Mouse (Mus musculus) layer of hippocampus, adult 9-10 months (tissue): ENCODE data around the gene Susd3.
A peak's percentile ranks its signal among the peaks of the same experiment; 100 is the strongest.

Source experiments
- DNase-seq: peaks from one replicate; pipeline ENCODE4 v3.0.0; 2022; ENCODE audit warnings: low spot score

Susd3 gene

GRCm38 (mm10) chr13:49246011-49246410 is 2.5 kb downstream of the Susd3 start:
- DNase-seq = no peak

GRCm38 (mm10) chr13:49245251-49245650 is 3.3 kb downstream of the Susd3 start:
- DNase-seq = no peak

GRCm38 (mm10) chr13:49243492-49243891 is 5.0 kb downstream of the Susd3 start:
- DNase-seq = no peak

GRCm38 (mm10) chr13:49242321-49243065 is 6.0 kb downstream of the Susd3 start:
- DNase-seq = no peak

GRCm38 (mm10) chr13:49238737-49239136 is 9.8 kb downstream of the Susd3 start:
- DNase-seq = no peak

- DNase-seq = no peak
Observed at GRCm38 (mm10) chr13:49237617-49238016, 10.9 kb downstream of the Susd3 start.

- no peak for DNase-seq
Observed at GRCm38 (mm10) chr13:49234711-49235110, 13.8 kb downstream of the Susd3 start.

DNA sequence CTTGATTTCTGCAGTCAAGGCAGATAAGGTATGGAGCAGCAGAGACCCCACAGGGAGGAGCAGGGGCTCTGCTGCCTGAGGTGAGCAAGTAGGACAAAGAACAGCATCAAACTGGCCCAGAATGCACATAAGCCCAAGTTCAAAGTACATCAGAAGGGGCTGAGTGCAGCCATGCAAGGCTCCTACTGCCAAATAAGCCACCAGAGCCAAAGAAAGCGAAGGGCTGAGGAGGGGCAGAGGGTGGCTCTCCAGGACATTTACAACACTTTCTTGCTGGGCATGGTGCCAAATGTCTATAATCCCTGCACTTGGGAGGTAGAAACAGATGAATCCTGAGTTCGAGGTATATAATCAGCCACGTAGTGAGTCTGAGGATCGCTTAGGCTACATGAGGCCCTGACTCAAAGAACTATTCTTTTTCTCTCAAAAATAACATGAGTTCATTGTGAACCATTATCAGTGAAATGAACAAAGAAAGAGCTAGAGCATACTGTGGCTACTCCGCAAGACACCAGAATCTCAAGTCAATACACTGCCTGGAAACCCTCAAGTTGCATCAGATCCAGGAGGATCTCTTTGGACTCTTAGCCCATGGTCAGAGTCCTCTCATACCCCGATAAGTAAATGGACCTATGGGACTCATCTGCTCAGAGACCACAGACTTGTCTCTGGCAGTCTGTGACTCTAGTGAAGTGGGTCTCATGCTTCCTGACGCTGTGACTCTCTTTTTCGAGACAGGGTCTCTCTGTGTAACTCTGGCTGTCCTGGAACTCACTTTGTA is 14.5 kb downstream of the Susd3 start:
- DNase-seq = no peak

DNA sequence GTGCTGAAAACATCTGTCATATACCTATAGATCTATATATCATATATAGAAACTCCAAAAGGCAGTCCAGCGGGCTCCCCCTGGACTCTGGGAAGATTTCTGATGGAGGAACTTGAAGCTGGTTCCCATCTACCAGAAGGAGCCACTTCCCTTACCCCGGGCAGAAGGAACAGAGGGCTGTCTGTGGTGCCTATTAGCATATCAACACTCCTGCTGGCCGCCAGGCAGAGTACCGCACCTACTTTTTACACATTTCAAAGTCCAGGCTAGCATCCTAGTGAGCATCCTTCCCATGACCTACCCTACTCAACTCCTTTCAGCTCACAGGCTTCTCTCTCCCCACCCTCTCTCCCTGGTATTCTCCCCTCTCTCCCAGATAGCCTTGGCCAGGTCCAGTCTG is 22.9 kb downstream of the Susd3 start:
- DNase-seq = no peak

- DNase-seq = no peak
Observed at GRCm38 (mm10) chr13:49225159-49225558, 23.3 kb downstream of the Susd3 start.

DNA sequence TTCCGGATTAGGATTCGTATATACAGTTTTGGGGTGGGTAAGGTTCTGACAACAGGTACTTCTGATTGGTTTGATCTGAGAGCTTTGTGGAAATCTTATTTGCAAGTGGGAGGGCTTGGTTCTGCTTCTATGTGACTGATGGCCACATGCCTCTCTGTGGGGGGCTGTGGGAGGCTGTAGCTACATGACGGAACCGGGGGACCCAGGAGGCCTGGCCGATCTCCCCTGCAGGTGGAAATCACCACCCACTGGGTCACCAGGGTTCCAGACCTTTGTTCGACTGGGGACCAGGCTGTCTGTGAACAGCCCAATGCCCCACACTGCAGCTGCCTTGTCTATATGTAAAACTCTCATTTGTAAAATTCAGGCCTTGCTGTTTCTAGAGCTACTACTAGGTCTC is 23.8 kb downstream of the Susd3 start:
- no peak for DNase-seq

GRCm38 (mm10) chr13:49224314-49224713 is 24.2 kb downstream of the Susd3 start:
- no peak for DNase-seq

DNA sequence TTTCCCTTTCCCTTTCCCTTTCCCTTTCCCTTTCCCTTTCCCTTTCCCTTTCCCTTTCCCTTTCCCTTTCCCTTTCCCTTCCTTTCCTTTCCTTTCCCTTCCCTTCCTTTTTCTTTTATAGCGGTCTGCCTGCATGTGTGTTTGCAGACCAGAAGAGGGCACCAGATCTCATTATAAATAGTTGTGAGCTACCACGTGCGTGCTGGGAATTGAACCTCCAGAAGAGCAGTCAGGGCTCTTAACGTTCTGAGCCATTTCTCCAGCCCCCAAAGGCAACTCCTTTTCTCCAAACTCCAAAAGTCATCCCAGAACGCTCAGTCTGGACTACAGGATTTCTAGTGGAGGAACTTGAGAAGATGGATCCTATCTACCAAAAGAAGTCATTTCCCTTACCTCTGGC is 27.6 kb downstream of the Susd3 start:
- no peak for DNase-seq

DNA sequence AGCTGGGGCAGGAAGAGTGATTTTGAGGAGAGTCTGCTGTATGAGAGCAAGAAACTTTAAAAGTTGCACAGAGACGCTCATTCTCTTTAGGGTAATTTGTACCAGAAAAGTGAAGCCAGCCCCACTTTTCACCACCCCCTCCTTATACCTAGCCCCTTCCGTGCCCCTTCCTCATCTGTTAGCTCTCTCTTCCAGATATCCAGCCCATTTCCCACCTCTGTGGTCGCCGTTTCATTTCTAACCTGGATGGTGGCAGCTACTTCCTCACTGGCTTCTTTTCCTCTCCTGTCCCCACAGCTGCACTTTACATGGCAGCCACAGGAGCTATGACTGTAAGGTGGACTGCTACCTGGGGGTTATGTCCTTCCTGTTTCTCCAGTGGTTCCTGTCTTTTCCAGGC is 29.1 kb downstream of the Susd3 start:
- DNase-seq = no peak

DNA sequence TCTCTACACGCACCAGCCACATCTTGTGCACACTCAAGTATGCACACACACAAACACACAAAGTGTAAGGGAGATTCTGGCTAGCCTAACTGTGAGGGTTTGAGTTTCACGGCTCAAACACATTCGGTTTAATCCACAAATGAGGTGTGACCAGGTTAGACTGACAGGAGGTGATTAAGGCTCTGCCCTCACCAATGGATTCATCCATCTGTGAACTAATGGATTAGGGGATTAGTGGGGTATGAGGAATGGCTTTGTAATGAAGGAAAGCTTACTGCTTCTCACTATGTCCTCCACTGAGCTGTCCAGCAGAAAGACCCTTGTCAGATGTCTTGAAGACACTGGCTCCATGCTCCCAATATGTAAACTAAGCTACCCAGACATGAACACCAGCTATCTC is 29.9 kb downstream of the Susd3 start:
- no peak for DNase-seq

GRCm38 (mm10) chr13:49216808-49217561 is 31.5 kb downstream of the Susd3 start:
- DNase-seq = no peak

GRCm38 (mm10) chr13:49216220-49216552 is 32.3 kb downstream of the Susd3 start:
- no peak for DNase-seq

- peak; percentile 78 for DNase-seq
Observed at GRCm38 (mm10) chr13:49215504-49216219, 32.8 kb downstream of the Susd3 start, which contains the start of gene Card19. Gene Card19, minus strand, starts transcription at chr13:49216037.

DNA sequence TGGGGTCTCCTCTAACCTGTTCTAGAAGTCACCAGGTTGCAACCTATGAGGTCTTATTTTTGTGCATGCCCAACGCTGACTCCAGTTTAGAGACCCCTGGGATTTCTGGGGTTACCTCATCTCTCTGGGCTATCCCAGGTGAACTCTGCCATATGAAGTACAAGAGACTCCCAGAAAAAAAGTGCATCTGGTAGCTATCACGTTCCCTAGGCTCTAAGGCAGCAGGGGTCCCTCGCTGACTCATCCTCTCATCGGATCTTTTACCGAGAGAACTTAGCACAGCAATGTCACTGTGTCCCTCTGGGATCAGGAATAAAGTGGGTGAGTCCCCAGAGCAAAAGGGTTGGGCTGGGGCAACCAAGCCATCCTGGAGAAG is 33.4 kb downstream of the Susd3 start:
- DNase-seq = no peak

DNA sequence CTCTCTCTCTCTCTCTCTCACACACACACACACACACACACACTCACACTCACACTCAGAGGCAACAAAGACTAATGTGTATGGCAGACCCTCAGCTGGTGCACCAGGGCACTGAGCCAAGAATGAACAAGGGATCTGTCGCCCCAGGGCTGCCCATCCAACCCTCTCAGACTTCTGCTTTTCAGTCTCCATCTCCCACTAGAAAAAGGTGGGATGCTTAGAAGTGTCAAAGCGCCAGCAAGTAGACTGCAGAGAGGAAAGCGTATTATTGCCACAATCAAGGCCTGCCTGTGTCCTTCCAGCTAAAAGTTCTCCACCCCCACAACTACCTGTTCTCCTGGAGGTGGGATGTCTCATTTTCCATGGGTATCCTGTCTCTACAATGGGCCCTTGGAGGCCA is 34.1 kb downstream of the Susd3 start:
- no peak for DNase-seq

- DNase-seq = no peak
Observed at GRCm38 (mm10) chr13:49213531-49213932, 35.0 kb downstream of the Susd3 start.
